Mouse (Mus musculus): Measurements from ENCODE around the gene 2510039O18Rik. TPM values are rescaled to one million over a fixed set of nuclear protein-coding genes. Genes with fewer than 3 reads are reported as not detected.

The 2510039O18Rik gene
- total and polyA plus RNA-seq, 3 experiments, result 38.9 to 41.9 (median 41.2) TPM

DNA sequence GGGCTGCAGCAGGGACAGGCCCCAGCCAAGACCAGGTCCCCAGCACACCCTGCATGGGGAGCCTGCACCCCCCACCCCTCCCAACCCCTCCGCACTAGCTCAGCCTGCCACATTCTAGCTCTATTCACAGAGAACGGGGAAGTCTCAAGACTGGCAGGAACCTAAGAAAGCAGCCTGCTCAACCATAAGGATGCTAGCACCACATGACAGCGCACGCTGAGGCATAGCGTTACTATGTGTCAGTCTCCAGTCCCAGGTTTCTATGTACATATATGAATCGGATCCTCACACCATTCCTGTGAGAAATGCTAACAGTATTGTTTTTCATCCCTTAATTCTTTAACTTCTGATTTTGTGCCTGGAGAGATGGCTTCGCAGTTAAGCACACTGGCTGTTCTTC is 12.2 kb upstream of the 2510039O18Rik start:
- H3K27me3 ChIP-seq (ENCODE audit: control insufficient read depth, insufficient read depth, low read length), result no peaks in the 10 kb centered on the region
- no peaks in the 10 kb centered on the region for H3K36me3 ChIP-seq (ENCODE audit: control insufficient read depth, insufficient read depth, low read length)
- no peak for TF ChIP-seq POLR2A (IDR thresholded peaks at IDR 0.05; ENCODE audit: insufficient read depth, low read depth, low read length)
- no peaks in the 10 kb centered on the region; the same call in 1 of the 2 replicates for H3K79me2 ChIP-seq (replicated peaks; ENCODE audit: control insufficient read depth, insufficient read depth, low read length)
- H3K27ac ChIP-seq, result no peak overlapping the region
- H3K9ac ChIP-seq (ENCODE audit: low read depth, low read length), result no peak overlapping the region
- peaks cover 11% of the 10 kb centered on the region for H3K4me1 ChIP-seq (ENCODE audit: control insufficient read depth, insufficient read depth, low read length)
- no peak overlapping the region for H3K4me3 ChIP-seq
- 88% methylated on average over 7 of the region's 7 CpGs for WGBS
- DNase-seq, result no peak
- intact Hi-C loops (cut with DNase I), result no loop called here

DNA sequence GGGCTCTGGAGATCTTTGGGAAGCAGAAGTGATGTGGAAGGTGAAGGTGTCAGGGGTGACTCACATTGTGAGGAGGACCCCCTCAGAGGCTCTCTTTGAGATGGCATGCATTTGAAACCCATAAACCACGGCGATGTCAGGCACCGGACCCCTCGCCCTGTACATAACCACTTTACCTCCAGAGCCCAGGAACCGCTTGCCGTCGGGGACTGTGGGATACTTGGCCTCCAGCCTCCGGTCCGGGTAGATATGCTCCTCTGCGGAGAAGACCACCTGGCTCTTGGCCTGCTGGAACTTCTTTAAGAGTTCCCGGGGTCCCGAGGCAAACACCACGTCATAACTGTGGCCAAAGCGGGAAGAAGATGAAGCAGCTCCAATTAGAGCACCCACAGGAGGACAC is 9.7 kb upstream of the 2510039O18Rik start:
- H3K79me2 ChIP-seq (replicated peaks; ENCODE audit: control insufficient read depth, insufficient read depth, low read length), result no peaks in the 10 kb centered on the region; the same call in 1 of the 2 replicates
- no peak overlapping the region for H3K4me3 ChIP-seq
- 93% methylated on average over 14 of the region's 14 CpGs for WGBS
- intact Hi-C loops (cut with DNase I), result no loop called here
- no peaks in the 10 kb centered on the region for H3K36me3 ChIP-seq (ENCODE audit: control insufficient read depth, insufficient read depth, low read length)
- no peaks in the 10 kb centered on the region for H3K27me3 ChIP-seq (ENCODE audit: control insufficient read depth, insufficient read depth, low read length)
- DNase-seq, result no peak
- H3K9ac ChIP-seq (ENCODE audit: low read depth, low read length), result no peak overlapping the region
- H3K27ac ChIP-seq, result no peak overlapping the region
- TF ChIP-seq CTCF (IDR thresholded peaks at IDR 0.05), result no peak
- peaks cover 24% of the 10 kb centered on the region for H3K4me1 ChIP-seq (ENCODE audit: control insufficient read depth, insufficient read depth, low read length)

DNA sequence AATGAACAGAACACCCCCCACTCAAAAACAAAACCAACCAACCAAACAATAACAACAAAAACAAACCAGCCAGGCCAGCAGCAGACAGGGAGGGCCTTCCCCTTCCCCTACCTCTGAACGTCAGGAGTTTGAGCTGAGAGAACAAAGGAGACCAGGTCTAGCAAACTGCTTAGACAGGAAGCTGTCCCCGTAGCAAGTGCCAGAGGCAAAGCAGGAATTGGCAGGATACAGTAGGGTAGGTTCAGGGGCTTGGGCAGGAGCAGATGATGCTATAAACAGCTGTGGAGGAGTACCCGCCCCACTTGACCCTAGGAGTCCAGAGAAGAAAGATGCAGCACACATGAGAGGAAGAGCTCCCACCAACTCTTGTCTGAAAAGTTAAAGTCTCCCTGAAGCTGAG is 6.6 kb upstream of the 2510039O18Rik start:
- Histone ChIP-seq H3K36me3 (ENCODE audit: control insufficient read depth, insufficient read depth, low read length) (peaks cover 5% of the 10 kb centered on the region), H3K27ac (peak overlapping the region; percentile 55), H3K79me2 (replicated peaks; ENCODE audit: control insufficient read depth, insufficient read depth, low read length) (no peaks in the 10 kb centered on the region), H3K4me1 (ENCODE audit: control insufficient read depth, insufficient read depth, low read length) (peaks cover 31% of the 10 kb centered on the region), H3K27me3 (ENCODE audit: control insufficient read depth, insufficient read depth, low read length) (no peaks in the 10 kb centered on the region), H3K4me3 (0 out of 2 replicates have a peak overlapping the region, but pooled peaks have one; percentile 12), H3K9ac (ENCODE audit: low read depth, low read length) (no peak overlapping the region)
- intact Hi-C loops (cut with DNase I), result no loop called here
- peak in 1 of 2 experiments; percentile 41 for DNase-seq
- TF ChIP-seq EP300 (IDR thresholded peaks at IDR 0.05; ENCODE audit: insufficient read depth, low read depth, low read length) (0 out of 2 replicates have a peak, but pooled peaks have one; percentile 31), POLR2A (IDR thresholded peaks at IDR 0.05; ENCODE audit: insufficient read depth, low read depth, low read length) (no peak)
- WGBS, result 13% methylated on average over 3 of the region's 3 CpGs

DNA sequence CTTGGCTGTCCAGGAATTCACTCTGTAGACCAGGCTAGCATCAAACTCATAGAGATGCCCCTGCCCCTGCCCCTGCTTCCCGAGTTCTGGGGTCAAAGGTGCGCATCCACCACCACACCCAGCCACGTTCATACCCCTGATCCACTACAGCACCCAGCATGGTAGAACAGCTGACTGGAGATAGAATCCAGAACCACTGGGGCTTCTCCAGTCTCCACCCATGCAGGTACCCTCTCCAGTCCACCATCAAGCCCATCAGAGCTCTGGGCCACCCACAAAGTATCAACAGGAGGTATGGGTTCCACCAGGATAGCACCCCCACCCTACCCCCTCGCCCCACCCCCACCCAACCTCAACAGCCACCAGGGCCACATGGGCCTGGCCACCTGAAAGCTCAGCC is 6.1 kb upstream of the 2510039O18Rik start:
- TF ChIP-seq POLR2A (IDR thresholded peaks at IDR 0.05; ENCODE audit: insufficient read depth, low read depth, low read length), result no peak
- H3K4me3 ChIP-seq, result no peak overlapping the region
- peaks cover 31% of the 10 kb centered on the region for H3K4me1 ChIP-seq (ENCODE audit: control insufficient read depth, insufficient read depth, low read length)
- WGBS, result 71% methylated on average over 4 of the region's 4 CpGs
- peak overlapping the region; percentile 55 for H3K27ac ChIP-seq
- intact Hi-C loops (cut with DNase I), result loop anchor here (5.0 kb wide), 1 partner anchor 67 kb away; the partner anchor contains the start of genes Fv1 and Miip
- DNase-seq, result no peak
- H3K9ac ChIP-seq (ENCODE audit: low read depth, low read length), result no peak overlapping the region
- no peaks in the 10 kb centered on the region for H3K79me2 ChIP-seq (replicated peaks; ENCODE audit: control insufficient read depth, insufficient read depth, low read length)
- no peaks in the 10 kb centered on the region for H3K27me3 ChIP-seq (ENCODE audit: control insufficient read depth, insufficient read depth, low read length)
- peaks cover 5% of the 10 kb centered on the region for H3K36me3 ChIP-seq (ENCODE audit: control insufficient read depth, insufficient read depth, low read length)

DNA sequence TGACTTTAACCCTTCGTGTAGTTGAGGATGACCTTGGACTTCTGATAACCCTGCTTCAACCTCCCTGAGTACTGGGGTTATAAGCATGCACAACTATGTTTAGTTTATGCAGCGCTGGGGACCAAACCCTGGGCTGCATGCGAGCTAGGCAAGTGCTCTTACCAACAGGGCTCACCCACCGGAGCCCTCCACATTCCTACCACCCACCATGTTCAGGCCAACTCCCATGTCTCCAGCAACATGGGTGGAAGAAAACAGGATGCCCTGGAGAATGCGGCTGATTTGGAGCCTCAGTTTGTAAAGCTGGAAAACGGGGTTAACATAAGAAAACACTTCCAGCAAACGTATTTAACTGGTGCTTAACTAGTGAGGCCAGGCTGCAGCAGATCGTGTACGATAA is 4.8 kb upstream of the 2510039O18Rik start:
- intact Hi-C loops (cut with DNase I), result loop anchor here (2.0 to 5.0 kb wide), 2 partner anchors 31 to 69 kb away; partner anchors contain the start of genes Fv1, Mfn2 and Miip
- TF ChIP-seq EP300 (IDR thresholded peaks at IDR 0.05; ENCODE audit: insufficient read depth, low read depth, low read length) (no peak), POLR2A (IDR thresholded peaks at IDR 0.05; ENCODE audit: insufficient read depth, low read depth, low read length) (no peak), CTCF (IDR thresholded peaks at IDR 0.05) (no peak)
- Histone ChIP-seq H3K36me3 (ENCODE audit: control insufficient read depth, insufficient read depth, low read length) (peaks cover 5% of the 10 kb centered on the region), H3K27ac (peak overlapping the region; percentile 94), H3K27me3 (ENCODE audit: control insufficient read depth, insufficient read depth, low read length) (no peaks in the 10 kb centered on the region), H3K4me3 (peak overlapping the region; percentile 96), H3K79me2 (replicated peaks; ENCODE audit: control insufficient read depth, insufficient read depth, low read length) (no peaks in the 10 kb centered on the region), H3K9ac (ENCODE audit: low read depth, low read length) (peak overlapping the region; percentile 97), H3K4me1 (ENCODE audit: control insufficient read depth, insufficient read depth, low read length) (peaks cover 34% of the 10 kb centered on the region)
- WGBS, result 5% methylated on average over 9 of the region's 9 CpGs
- no peak for DNase-seq

DNA sequence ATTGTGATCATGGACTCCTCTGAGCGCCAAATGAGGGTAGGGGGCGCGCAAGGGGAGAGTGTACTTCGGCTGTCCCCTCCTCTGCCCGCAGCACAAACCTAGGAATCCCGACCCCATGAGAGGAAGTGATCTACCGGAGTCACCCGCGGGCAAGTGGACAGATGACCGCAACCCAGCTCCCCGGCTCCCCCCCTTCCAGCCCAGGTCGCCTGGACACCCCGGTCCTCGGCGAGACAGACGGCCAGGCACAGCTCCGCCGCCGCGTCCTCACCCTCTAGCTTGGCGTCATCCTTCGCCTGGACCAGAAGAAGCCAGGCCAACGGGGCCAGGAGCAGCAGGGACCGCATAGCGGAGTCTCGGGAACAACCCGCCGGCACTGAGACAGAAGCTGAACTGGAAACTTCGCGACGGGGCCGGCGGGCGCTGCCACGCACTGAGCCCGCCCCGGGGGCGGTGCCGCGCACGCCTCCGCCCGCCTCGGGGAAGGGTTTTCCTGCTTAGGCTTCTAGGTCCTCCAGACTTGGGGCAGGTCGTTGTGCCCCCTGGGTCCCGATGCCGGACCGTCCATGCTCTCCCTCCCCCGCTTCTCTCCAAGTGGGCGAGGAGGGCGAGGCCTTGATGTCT is 4.3 kb upstream of the 2510039O18Rik start, which contains the start of gene Plod1:
Gene Plod1, minus strand, starts transcription at position 437 of the 624 bp plus-strand sequence.
- intact Hi-C loops (cut with DNase I), result loop anchor here (2.0 to 5.0 kb wide), 2 partner anchors 32 to 69 kb away; partner anchors contain the start of genes Fv1, Mfn2 and Miip
- peaks cover under 1% of the 10 kb centered on the region for H3K79me2 ChIP-seq (replicated peaks; ENCODE audit: control insufficient read depth, insufficient read depth, low read length)
- H3K27me3 ChIP-seq (ENCODE audit: control insufficient read depth, insufficient read depth, low read length), result no peaks in the 10 kb centered on the region
- peak; percentile 94 to 95 for DNase-seq
- H3K27ac ChIP-seq, result peak within 1 kb of the TSS; percentile 94
- peak within 1 kb of the TSS; percentile 96 for H3K4me3 ChIP-seq
- under 1% methylated on average over 51 of the region's 51 CpGs for WGBS
- H3K9ac ChIP-seq (ENCODE audit: low read depth, low read length), result peak within 1 kb of the TSS; percentile 97
- peaks cover 5% of the 10 kb centered on the region for H3K36me3 ChIP-seq (ENCODE audit: control insufficient read depth, insufficient read depth, low read length)
- no peak for TF ChIP-seq CTCF (IDR thresholded peaks at IDR 0.05)
- TF ChIP-seq POLR2A (IDR thresholded peaks at IDR 0.05; ENCODE audit: insufficient read depth, low read depth, low read length), result peak; percentile 98
- TF ChIP-seq EP300 (IDR thresholded peaks at IDR 0.05; ENCODE audit: insufficient read depth, low read depth, low read length), result 0 out of 2 replicates have a peak, but pooled peaks have one; percentile 57
- H3K4me1 ChIP-seq (ENCODE audit: control insufficient read depth, insufficient read depth, low read length), result peaks cover 34% of the 10 kb centered on the region

All from heart, adult 2 months (tissue).